Mouse (Mus musculus): ENCODE results near the gene Rras.

Rras gene

DNA sequence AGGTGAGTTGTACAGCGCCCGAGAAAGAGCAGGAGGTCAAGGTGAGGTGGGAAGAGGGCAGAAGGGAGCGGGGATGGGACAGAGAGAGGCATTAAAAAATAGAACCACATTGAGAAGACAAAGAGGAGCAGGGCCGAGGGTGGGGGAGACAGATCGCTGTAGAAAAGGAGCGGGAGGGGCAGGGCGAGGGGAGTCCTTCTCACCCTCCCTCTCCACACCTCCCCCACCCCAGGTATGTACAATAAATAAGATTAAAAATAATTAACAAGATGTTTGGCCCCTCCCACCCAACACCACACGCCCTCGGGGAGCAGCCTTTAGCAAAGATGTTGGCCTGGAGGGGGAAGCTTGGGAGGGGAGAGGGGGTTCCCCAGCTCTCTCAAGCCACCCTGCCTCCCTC lies 10.0 kb downstream of the Rras start:
- DNase-seq: no peak

DNA sequence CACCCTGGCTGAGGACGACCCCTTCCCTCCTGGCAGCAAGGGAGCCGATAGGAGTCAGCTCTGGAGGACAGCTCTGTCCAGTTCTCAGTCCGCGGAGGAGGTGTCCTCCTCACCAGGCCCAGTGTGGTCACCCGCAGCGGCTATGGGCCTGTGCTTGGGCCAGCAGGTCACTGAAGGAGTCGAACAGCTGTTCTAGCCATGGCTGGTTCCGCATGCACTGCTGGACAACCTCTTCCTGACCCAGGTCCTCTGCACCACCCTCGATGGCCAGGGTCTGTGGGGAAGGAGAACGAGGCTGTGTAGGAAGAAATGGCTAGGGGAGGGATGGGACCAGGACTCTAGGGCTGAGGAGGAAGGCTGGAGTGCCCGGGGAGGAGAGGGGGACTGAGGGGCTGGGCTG lies 10.6 kb downstream of the Rras start:
- no peak for DNase-seq

GRCm38 (mm10) chr7:45029995-45030394 lies 12.2 kb downstream of the Rras start:
- no peak for DNase-seq

- no peak for DNase-seq
Observed at GRCm38 (mm10) chr7:45030857-45031256, 13.1 kb downstream of the Rras start.

DNA sequence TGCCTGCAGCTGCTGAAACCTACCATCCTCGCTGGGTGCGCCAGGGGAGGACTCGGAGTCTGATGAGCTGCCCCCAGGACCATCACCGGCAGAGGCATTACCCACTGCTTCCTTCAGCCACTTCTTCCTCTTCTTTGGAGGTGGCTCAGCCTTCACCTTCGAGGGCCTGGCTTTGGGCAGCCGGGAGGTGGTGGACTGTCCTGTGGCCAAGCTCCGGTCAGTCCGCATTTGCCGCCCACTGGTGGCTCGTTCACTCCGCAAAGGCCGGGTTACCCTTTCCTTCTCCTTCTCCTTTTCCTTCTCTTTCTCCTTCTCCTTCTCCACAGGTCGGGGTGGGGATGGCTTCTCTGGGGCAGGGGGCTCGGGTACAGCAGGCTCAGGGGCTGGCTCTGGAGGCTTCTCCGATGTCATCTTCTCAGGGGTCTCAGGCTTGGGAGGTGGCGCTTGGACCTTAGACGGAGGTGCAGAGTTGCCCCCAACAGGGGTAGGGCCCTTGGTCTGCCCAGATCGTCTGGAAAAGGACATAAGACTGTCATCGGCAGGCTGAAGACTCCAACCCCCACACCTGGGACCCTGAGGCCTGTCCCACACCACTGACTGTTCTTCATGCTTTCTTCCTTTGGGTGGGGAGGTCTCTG lies 16.1 kb downstream of the Rras start:
- no peak for DNase-seq

DNA sequence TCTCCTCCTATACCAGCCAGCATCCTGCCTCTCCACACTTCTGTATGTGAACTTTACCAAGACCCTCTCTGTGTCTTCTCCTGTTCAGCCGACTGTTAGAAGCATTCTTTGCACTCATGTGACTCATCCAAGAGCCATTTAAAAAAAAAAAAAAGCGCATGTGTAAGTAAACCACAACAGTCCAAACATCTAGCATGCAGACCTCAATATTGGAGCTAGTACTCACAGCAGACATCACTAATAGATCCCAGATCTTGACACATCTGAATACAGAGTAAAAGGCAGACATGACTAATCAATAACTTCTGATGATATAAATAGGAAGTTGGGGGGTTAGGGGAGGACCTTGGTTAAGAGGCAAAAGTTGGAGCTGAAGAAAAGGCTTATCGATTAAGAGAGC lies 17.9 kb downstream of the Rras start:
- no peak for DNase-seq

DNA sequence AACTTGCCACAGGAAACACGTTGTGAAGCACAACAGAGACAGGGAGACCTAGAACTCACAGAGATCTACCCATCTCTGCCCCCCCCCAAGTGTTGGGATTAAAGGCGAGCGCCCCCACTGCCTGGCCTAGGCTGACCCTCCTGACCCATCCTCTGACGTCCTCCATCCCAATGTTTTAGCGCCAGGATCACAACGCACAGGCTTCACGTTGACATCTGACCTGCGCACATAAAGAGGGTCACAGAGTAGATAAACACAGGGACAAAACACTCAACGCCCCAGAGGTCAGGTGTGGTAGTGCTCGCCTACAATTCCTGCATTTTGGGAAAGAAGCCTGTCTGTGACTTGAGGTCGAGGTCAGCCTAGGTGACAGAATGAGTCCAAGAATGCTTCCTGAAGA lies 18.9 kb downstream of the Rras start:
- no peak for DNase-seq

- DNase-seq: peak; percentile 73
Observed at GRCm38 (mm10) chr7:45037720-45038361, 20.1 kb downstream of the Rras start.

- no peak for DNase-seq
Observed at GRCm38 (mm10) chr7:45038411-45038810, 20.6 kb downstream of the Rras start.

DNA sequence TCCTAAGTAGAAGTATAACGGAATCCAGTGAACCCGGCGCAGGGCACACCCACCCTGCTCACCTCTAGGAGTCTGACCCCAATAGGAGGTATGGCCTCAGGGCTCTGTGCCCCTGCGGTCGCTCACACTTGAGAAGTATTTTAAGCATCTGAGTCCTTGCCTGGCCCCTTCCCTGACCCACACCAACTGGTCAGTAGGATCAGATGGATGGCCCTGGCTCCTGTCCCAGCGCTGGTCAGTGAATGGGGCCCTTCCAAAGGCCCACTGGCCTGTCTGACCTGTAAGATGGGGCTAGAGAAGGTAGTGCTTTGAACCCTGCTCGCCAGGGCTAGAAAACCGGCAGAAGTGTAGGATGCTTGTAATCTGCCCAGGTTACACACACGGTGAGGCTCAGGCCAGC lies 23.1 kb downstream of the Rras start:
- no peak for DNase-seq

GRCm38 (mm10) chr7:45043307-45043706 lies 25.5 kb downstream of the Rras start:
- no peak for DNase-seq

DNA sequence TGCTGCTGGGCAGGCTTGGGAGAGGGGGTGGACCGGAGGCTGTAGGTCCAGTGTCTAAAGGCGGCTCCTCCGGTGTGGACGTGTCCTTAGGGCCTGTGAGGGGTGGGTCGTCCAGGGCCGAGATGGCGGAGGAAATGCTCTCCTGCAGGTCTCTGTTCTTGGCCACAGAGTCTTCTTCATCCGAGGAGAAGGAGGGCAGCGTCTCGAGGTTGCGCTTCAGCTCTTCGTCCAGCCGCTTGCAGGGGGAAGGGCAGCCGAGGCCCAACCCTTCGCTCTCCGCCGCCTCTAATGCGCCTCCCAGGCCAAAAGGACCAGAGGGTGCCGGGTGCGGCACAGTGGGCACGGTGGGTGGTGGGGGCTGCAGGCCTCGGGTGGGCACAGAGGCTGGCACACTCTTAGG lies 28.0 kb downstream of the Rras start:
- no peak for DNase-seq

- DNase-seq: no peak
Observed at GRCm38 (mm10) chr7:45046853-45047350, 29.1 kb downstream of the Rras start.

GRCm38 (mm10) chr7:45047491-45047890 lies 29.7 kb downstream of the Rras start:
- DNase-seq: no peak

DNA sequence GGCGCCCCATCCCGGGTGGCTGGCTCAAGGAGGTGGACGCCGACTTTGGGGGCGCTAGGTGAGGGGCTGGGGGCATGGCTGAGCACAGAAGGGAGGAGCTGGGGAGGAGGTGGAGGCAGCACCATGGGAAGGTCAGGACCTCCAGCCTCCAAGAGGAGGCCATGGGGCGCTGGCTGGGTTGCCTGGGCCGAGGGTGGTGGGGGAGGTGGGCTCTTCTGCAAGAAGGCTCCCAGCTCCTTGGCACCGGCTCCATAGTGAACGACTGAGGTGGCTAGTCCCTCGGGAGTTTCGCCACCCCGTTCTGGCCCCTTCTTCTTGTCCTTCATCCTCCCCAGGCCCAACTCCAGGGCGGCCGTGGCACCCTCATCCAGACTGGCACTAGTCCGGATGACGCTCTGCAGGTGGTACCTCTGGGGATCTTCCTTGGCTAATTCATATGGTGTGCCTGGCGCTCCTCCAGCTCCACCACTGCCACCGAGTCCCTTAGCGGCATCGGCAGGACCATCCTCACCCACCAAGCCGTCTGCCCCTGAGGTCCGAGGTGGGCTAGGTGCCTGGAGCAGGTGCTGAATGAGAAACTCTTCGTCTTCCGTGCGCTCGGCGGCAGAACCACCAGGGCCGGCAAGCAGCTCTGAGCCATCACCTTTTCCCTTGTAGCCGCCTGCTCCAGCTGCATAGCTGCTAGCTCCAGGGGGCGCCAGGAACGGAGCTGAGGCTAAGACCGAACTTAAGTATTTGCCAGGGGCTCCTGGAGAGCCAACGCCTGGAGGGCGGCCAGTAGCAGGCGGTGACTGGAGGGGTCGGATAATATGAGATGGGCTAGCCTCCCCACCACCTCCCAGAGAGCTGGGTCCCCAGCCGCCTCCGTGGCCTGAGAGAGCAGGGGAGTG lies 30.5 kb downstream of the Rras start:
- no peak for DNase-seq

DNA sequence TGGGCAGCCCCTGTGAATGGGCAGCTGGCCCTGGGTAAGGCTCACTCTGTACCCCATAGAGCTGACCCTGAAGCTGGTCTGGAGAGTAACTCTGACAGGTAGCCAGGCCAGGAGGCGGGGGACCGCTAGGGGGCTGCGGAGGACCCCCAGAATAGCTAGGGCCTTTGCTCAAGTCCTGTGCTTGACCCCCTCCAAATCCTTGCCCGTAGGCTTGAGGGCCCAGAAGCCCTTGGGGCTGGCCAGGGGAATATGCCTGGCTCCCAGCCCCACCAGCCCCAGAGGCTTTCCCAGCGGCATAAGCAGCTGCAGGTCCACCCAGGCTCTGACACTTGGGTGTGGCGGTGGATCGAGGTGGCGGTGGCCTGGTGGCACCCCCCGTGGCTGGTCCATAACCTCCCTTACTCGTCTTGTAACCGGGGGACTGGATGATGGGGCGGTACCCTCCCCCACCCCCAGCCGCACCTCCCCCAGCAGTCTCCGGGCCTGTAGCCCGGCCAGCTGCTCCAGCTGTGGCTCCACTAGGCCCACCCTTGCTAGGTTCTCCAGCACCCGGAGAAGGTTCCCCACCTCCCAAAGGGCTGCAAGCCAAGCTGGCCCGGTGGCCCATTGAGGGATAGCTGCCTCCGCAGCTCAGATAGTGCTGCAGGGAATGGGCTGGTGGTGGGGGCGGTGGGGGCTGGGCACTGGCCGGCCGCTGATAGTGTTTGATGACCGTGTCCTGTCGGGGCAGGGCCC lies 31.3 kb downstream of the Rras start:
- DNase-seq: no peak

GRCm38 (mm10) chr7:45050945-45051600 lies 33.3 kb downstream of the Rras start:
- peak; percentile 75 for DNase-seq

DNA sequence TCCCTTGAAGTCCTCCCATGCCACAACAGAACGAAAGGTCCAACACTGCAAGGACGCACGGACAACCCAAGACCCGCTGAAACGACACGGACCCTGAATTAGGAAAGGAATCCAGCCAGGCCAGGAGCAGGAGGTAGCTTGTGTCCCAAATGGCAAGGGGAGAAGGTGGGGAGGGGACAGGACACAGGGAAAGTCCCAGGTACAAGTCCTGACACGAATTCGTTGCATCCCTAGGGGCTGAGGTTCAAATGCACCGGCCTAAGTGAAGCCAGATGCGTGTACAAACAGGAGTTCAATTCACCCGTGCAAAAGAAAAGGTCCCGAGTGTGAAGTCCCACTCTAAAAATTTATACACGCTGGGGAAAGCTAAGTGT lies 33.8 kb downstream of the Rras start:
- DNase-seq: no peak

DNA sequence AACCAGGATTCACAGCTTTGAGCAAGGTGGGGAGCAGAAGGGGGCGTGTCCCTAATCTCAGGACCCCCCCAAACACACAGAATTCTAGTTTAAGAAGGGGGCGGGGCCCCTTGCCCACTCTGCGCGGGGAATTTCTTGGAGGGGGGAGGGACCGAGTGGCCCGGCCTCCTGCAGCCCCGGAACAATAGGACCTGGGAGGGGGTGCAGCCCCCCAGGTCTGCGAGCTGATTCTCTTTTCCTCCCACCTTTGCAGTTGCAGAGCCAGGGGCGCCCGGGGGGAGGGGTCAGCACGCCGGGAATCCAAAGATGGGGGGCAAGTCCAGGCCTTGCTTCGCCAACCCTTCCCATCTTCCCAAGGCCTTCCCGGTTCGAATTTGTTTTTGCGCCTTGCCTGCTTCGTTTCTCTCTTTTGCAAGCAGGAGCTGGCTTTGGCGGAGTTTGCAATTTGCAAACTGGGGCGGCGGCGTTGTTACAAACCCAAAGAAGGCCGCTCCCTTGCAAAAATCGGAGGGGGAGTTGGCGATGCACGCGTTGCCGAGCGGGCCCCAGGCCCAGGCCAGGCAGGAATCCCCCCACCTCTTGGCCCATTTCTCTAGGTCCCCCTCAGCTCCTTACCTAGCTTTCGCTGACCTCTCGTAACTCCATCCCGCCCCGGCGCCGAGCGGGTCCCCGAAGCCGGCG lies 34.6 kb downstream of the Rras start:
- peak; percentile 39 for DNase-seq

DNA sequence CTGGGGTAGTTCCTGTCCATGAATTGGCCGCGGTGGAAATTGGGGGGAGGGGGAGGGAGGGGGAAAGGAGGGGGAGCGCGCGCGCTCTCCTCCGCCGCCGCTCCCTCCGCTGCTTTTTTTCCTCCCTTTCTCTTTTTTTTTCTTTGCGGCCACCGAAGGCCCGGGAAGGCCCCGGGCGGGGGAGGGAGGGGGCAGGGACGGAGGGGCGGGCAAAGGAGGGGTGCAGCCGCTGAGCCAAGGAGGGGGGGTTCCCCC lies 35.0 kb downstream of the Rras start, which contains the start of gene Prr12:
Gene Prr12, minus strand, starts transcription at position 20 of the 255 bp plus-strand sequence.
- no peak for DNase-seq

DNA sequence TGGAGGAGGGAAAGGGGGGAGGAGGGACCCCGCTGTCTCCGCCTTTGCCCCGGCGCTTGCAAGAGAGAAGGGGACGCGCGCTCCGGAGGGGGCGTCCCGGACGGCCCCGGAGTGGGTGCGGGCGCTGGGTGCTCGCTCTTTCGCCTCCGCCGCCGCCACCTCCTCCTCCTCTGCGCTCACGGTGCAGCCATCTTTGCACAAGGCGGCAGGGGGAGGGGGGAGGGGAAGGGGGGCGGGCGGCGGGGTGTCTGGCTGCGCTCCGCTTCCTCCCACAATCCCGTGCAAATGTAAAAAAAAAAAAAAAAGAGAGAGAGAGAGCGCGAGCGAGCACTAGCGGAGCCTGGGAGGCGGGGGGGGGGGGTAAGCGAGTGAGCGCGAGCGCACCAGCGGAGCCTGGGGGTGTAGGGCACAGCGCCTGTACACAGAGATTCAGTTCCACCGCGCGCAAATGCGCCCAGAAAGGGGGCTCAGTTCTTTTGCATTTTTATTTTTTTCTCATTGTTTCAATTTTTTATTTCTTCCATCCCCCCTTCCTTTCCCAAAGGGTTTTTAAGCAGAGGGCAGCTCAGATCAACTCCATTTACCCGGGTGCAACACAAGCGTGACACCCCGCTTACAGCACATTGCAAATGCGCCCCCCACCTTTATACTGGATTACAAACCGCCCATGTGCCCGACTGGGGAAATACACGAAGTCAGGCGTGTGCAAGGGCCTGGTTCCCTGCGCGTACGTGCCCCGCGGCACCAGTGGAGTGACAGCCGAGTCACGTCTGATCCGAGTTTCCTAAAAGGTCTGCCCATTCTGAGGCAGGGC lies 35.6 kb downstream of the Rras start:
- peak; percentile 74 for DNase-seq
